In genomic region chr1:192311298-192311697, GRCm38 (mm10) we compare ENCODE assay signal across 24 mouse cellular contexts.
"Had no signal": no experiment of that assay in that cellular context is flagged by ENCODE, and none has a peak within 500 bp of the region (broad histone marks: within the 10 kb centered on the region; RNA-seq: fewer than 3 reads in every experiment).

No protein-coding gene starts in this region.

- H3K9me3 ChIP-seq: heart, embryonic 15.5 days; hindbrain, embryonic 13.5 days; hindbrain, embryonic 15.5 days; kidney, embryonic 15.5 days; limb, embryonic 10.5 days; liver, embryonic 13.5 days had no signal

- DNase-seq: gastrocnemius, adult 2 months; gastrocnemius, postnatal 10 days; gastrocnemius, postnatal 36 days; heart, adult 2 months; kidney, adult 11 months; kidney, adult 2 months; kidney, adult 9 months; kidney, postnatal 14 days; kidney, postnatal 36 days; liver; liver, embryonic 13.5 days had no signal

- H3K9ac ChIP-seq: heart, embryonic 13.5 days; heart, embryonic 15.5 days; hindbrain, embryonic 13.5 days; hindbrain, embryonic 15.5 days; kidney, embryonic 15.5 days; limb, embryonic 12.5 days; liver, embryonic 13.5 days had no signal

- H3K4me3 ChIP-seq: gastrocnemius, adult 2 months; heart, adult 2 months; heart, embryonic 13.5 days; heart, embryonic 15.5 days; hindbrain, embryonic 13.5 days; hindbrain, embryonic 15.5 days; kidney, embryonic 15.5 days; layer of hippocampus, adult 2 months; left cerebral cortex, adult 2 months; limb, embryonic 10.5 days; limb, embryonic 12.5 days; liver, embryonic 13.5 days had no signal

- ATAC-seq: hindbrain, postnatal 0 days had no signal

- H3K4me2 ChIP-seq: heart, embryonic 11.5 days; heart, embryonic 13.5 days; heart, embryonic 15.5 days; hindbrain, embryonic 13.5 days; hindbrain, embryonic 15.5 days; kidney, embryonic 15.5 days; limb, embryonic 12.5 days; liver, embryonic 11.5 days; liver, embryonic 13.5 days had no signal

- H3K4me1 ChIP-seq: heart, embryonic 15.5 days had no signal

- H3K36me3 ChIP-seq: heart, embryonic 13.5 days; heart, embryonic 15.5 days; hindbrain, embryonic 13.5 days; hindbrain, embryonic 15.5 days; kidney, embryonic 15.5 days; limb, embryonic 10.5 days; limb, embryonic 12.5 days; liver, embryonic 13.5 days had no signal

- H3K27ac ChIP-seq: gastrocnemius, adult 2 months; heart, adult 2 months; heart, embryonic 13.5 days; heart, embryonic 15.5 days; hindbrain, embryonic 13.5 days; hindbrain, embryonic 15.5 days; hindbrain, postnatal 0 days; kidney, embryonic 15.5 days; kidney, postnatal 0 days; left cerebral cortex, adult 2 months; limb, embryonic 10.5 days; limb, embryonic 12.5 days; liver, embryonic 13.5 days had no signal

- H3K27me3 ChIP-seq: heart, embryonic 13.5 days; heart, embryonic 15.5 days; hindbrain, embryonic 13.5 days; hindbrain, embryonic 15.5 days; kidney, embryonic 15.5 days; limb, embryonic 12.5 days; liver, embryonic 13.5 days had no signal
